Mouse (Mus musculus) adrenal gland, postnatal 25 days (tissue): Measurements from ENCODE around the gene Spire2. TPM values are rescaled to one million over a fixed set of nuclear protein-coding genes. Genes with fewer than 3 reads are reported as not detected.
A peak's percentile ranks its signal among the peaks of the same experiment; 100 is the strongest.
"Not testable (repeated sequence)": the region's sequence is repeated elsewhere in the genome, so short reads cannot be mapped to it uniquely, and the experiment has no call there.

ENCODE experiments used
- DNase-seq: peaks from one replicate; pipeline ENCODE4 v3.0.0; 2021; ENCODE audit warnings: mixed read lengths
- long read RNA-seq: library from polyadenylated mRNA; stranded (forward); transcript quantifications from one replicate; pipeline ENCODE4 v2.0.0, GENCODE M21; 2021
- total RNA-seq: library from RNA; stranded (reverse); gene quantifications from 2 replicates; pipeline ENCODE4 v1.2.3, GENCODE M21; 2021

Spire2 gene
- 1.7 and 2.2 TPM in 2 replicates for total RNA-seq
- long read RNA-seq, partial matches to known transcripts: 1 of 4 reads
- long read RNA-seq, other reads (novel, unspliced or antisense): 0 of 4 reads

DNA sequence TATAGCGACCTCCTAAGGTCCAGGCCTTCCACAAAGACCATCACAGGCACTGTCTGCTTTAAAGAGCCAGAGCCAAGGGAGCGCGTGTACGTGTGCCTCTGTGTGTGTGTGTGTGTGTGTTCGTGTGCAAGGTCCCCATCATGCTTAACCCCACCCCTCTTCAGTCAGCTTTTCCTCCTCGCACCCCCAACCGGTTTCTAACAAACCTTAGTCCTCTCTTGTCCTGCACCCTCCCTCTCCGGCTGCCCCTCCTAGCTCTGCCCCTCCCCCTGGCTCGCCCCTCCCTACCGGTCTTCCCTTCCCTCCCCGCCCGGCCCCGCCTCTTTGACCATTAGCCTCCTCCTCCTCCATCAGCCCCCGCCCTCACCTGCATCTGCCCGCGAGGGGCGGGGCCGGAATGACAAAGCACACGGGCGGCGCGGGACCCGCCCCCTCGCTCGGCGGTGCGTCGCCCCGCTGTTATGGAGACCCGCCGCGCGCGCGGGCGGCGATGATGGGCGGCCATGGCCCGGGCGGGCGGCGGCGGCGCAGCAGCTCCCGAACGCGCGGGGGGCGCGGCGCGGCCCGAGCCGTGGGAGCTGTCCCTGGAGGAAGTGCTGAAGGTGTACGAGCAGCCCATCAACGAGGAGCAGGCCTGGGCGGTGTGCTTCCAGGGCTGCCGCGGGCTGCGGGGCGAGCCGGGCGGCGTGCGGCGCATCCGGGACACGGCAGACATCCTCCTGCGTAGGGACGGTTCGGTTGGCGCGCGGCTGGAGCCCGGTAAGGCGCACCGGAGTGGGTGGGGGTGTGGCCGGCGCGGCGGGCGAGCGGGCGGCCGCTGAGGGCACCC lies at the start of gene Spire2:
Gene Spire2, plus strand, starts transcription at position 452 of the 829 bp plus-strand sequence.
- DNase-seq: peak; percentile 76

- not testable (repeated sequence) for DNase-seq
Measured at GRCm38 (mm10) chr8:123282994-123283393, 49.5 kb upstream of the Spire2 start.

DNA sequence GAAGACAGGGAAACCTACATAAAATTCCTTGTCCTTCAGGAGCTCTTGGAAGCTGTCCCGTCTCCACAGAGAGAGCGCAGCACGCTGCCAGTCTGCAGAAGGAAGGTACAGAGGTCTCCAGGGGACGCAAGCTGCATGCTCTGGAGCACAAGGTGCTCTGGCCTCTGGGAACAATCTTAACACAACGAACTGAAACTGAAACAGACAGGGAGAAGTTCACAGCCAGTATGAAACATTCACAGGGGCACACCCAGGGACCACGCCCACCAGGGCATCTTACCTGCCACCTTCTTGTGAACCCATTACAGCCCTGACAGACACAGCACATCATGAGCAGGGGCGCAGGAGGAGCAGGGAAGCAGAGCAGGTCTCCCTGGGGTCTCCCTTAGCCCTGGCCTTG lies 48.5 kb upstream of the Spire2 start:
- DNase-seq: no peak

GRCm38 (mm10) chr8:123284493-123284892 lies 48.0 kb upstream of the Spire2 start:
- DNase-seq: no peak

GRCm38 (mm10) chr8:123287362-123287761 lies 45.2 kb upstream of the Spire2 start:
- DNase-seq: no peak

- DNase-seq: peak; percentile 53
Measured at GRCm38 (mm10) chr8:123290166-123290565, 42.3 kb upstream of the Spire2 start.

GRCm38 (mm10) chr8:123290679-123291078 lies 41.8 kb upstream of the Spire2 start:
- DNase-seq: no peak

GRCm38 (mm10) chr8:123291716-123292115 lies 40.8 kb upstream of the Spire2 start:
- no peak for DNase-seq

DNA sequence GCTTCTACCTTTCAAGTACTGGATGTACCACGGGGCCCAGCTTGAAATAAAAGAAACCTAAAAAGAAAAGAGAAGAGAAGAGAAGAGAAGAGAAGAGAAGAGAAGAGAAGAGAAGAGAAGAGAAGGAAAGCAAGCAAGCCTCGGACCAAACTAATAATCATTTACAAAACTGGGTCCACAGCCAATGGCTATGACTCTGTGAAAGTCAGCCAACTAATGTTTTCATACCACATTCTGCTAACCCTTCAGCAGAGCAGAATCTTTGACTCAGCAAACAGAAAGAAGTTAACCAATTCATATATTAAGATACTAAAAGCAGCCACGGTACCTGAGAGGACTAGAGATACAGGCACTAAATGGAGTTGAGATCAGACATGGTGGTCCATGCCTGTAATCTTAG lies 40.2 kb upstream of the Spire2 start:
- no peak for DNase-seq

DNA sequence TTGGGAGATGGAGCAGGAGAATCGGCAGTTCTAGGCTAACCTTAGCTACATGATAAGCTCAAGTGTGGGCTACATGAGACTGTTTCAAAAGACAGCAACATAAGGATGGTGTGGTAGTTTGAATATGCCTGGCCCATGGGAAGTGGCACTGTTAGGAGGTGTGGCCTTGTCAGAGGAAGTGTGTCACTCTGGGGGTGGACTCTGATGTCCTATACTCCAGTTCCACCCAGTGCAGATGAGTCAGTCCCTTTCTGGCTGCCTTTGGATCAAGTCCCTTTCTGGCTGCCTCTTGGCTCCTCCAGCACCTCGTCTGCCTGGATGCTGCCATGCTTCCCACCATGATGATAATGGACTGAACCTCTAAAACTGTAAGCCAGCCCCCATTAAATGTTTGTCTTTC lies 39.7 kb upstream of the Spire2 start:
- DNase-seq: no peak

GRCm38 (mm10) chr8:123298301-123298700 lies 34.2 kb upstream of the Spire2 start:
- no peak for DNase-seq

- DNase-seq: no peak
Measured at GRCm38 (mm10) chr8:123308738-123309137, 23.8 kb upstream of the Spire2 start.

DNA sequence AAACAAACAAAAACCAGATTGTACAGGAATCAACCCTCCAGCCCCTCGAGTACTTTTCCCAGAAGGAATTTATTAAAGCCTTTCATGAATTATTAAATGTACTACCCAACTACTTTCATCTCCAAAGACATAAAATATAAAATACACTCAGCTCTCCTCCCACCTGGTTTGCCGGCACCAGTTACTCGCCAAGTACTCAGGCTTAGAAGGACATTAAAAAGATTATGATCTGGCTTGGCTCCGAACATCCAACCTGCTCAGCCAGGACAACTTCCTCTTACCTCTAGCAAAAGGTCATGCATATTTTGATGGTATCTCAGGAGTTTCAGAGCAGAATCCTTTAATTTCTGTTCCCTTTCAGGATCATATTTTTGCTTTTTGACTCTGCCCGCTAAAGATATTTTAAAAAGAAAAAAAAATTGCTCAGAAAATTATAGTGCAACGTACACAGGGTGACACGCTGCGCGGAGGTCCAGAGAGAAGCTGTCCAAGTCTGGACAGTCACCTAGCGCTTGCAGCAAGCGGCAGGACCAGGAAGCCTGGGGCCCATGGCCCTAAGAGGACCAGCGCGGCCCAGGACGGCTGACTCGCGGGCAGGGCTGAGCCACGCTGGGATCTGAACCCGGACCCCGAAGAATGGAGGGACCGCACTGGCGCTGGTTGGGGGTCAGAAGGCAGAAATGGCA lies 14.6 kb upstream of the Spire2 start:
- DNase-seq: no peak

DNA sequence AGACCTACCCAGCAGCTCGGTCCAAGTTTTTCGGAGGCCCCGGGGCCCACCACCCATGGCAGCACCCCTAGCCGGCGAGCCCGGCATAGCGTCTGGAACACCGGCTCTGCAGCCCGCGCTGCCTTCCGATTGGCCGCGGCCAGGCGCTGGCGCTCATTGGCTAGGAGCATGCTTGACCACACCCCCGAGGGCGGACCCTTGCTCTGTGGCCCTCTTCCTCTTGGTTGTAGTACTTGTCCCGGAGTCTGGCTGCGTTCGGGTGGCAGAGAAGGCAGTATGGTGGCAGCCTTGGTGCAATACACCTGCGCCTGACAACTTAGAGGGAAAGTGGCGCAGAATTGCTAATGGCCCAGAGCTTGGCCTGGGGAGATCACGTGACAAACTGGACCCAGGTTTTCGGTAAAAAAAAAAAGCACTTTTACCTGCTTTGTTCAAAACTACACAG lies 14.0 kb upstream of the Spire2 start, which contains the start of gene Fanca:
Gene Fanca, minus strand, starts transcription at position 110 of the 445 bp plus-strand sequence.
- DNase-seq: peak; percentile 96

GRCm38 (mm10) chr8:123319522-123320164 lies 12.9 kb upstream of the Spire2 start:
- DNase-seq: peak; percentile 8

- DNase-seq: no peak
Measured at GRCm38 (mm10) chr8:123328552-123328951, 4.0 kb upstream of the Spire2 start.

DNA sequence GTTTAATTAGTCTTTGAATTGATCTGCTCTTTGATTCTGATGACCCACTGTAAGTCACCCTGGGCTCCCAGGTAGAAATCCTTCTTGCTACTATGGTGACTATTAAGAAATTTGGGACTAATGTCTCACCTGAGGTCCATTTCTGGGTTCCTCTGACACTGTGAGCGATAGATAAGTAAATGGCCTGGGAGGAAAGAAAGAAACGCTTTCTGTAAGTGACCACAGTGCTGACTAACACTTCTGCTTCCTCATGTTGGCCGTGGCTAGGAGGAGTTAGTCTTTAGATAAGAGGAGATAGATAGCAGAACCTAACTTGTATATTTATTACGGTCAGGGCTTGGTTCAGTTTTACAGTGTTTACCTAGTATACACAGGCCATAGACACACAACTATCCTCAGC lies 3.2 kb upstream of the Spire2 start:
- no peak for DNase-seq

DNA sequence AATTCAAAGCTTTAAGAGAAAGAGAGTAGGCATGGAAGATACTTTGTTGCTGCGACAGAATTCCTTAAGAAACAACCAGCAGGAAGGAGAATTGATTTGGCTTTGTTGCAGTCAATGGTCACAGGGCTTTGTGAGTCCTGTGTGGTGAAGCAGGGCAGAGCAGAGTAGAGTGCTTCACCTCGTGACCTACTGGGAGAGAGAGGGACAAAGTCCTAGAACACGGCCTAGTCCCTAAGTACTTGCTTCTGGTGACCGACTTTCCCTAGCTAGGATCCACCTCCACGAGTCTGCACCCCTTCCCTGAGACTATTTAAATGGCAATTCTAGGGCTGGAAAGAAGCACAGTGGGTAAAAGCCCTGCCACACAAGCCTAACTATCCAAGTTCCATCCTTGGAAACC lies 2.6 kb upstream of the Spire2 start:
- DNase-seq: no peak

- no peak for DNase-seq
Measured at GRCm38 (mm10) chr8:123330701-123331100, 1.8 kb upstream of the Spire2 start.

- no peak for DNase-seq
Measured at GRCm38 (mm10) chr8:123331301-123331700, 1.2 kb upstream of the Spire2 start.

- DNase-seq: no peak
Measured at GRCm38 (mm10) chr8:123331810-123332209, 703 bp upstream of the Spire2 start.

DNA sequence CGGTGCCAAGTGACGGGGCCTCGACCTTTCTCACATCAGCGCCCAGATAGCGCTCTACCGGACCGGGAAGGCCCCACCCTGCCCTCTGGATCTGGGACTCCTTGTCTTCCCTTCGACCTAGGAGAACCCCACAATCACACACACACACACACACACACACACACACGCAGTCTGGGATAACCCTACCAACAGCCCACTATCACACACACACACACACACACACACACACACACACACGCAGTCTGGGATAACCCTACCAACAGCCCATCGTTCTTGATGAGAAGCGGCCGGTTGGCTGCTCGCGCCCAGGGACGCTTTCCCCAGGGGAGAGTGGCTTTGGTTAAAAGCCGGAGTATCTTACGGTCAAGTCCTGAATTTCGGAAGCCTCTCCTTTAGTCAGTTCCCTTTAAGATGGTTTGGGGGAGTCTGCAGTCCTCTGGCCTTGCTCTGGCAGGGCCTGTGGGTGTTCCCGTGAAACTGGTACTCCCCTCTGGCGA lies 626 bp downstream of the Spire2 start:
- no peak for DNase-seq

DNA sequence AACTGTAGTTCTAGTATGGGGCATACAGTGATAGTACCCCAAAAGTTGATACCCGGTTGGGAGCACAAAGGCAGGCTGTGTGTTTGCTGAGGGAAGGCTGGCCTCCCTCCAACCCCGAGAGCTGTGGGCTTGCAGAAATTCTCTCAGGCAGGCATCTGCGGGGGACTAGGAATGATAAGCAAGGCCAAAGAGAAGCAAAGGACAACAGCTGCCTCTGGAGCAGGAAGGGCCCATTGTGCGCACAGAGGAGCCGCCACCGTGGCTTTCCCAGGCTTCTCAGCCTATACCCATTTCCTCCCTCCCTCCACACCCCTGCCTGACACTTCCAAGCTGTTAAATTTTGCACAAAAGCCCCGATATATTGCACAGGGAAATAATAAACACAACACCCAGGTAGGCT lies 1.4 kb downstream of the Spire2 start:
- DNase-seq: no peak
